Mouse (Mus musculus) spleen, adult 2 months (tissue): Measurements from ENCODE around the gene Pmvk.

Experiments used
- CTCF ChIP-seq: fragments of 200-500 bp; IDR thresholded peaks from 2 replicates; pipeline ENCODE4 v1.5.1; 2011; ENCODE audit warnings: mild to moderate bottlenecking, inconsistent platforms; ENCODE audit not compliant: insufficient read depth, insufficient read length, insufficient replicate concordance; ENCODE audit errors: extremely low read depth
- POLR2A ChIP-seq: fragments of 200-500 bp; IDR thresholded peaks from 2 replicates; pipeline ENCODE4 v1.6.1; 2011; ENCODE audit warnings: low read depth, low read length, inconsistent platforms

- TF ChIP-seq POLR2A (no peak), CTCF (no peak)
Measured at GRCm38 (mm10) chr3:89455786-89456285, 1.5 kb downstream of the Pmvk start.
